Comparison of ENCODE assay signal across 11 mouse cellular contexts in genomic region chr8:94173848-94174403, GRCm38 (mm10). TPM values are rescaled to one million over a fixed set of nuclear protein-coding genes. Genes with fewer than 3 reads are reported as not detected.
DNase-seq lines count a peak whose midpoint lies in the region; ATAC-seq and TF ChIP-seq lines count a peak whose summit lies in the region.
"Had no signal": no experiment of that assay in that cellular context is flagged by ENCODE, and none has a peak within 500 bp of the region (broad histone marks: within the 10 kb centered on the region; RNA-seq: fewer than 3 reads in every experiment).

No protein-coding gene starts in this region.

- H3K27me3 ChIP-seq in heart, embryonic 10.5 days (ENCODE audit: insufficient read depth, poor library complexity, severe bottlenecking): peaks cover 100% of the 10 kb centered on the region
- H3K27me3 ChIP-seq in lung, embryonic 16.5 days (ENCODE audit: control insufficient read depth, insufficient read depth, low read depth, low read length): peaks cover 58% of the 10 kb centered on the region
- H3K27me3 ChIP-seq in intestine, embryonic 16.5 days (replicated peaks; ENCODE audit: control insufficient read depth, insufficient read depth, low read length): peaks cover 31% of the 10 kb centered on the region
- 0 out of 2 replicates have a peak, but pooled peaks cover 2% of the 10 kb centered on the region for H3K27me3 ChIP-seq in stomach, postnatal 0 days (ENCODE audit: control insufficient read depth, insufficient read depth, low read length)
- H3K27me3 ChIP-seq in thymus, adult 2 months (ENCODE audit: control insufficient read depth, insufficient read depth, low read length): peaks cover 9% of the 10 kb centered on the region

- H3K4me3 ChIP-seq in heart, embryonic 10.5 days: peak overlapping the region; percentile 61
- H3K4me3 ChIP-seq in lung, embryonic 16.5 days (ENCODE audit: low read length): peak overlapping the region; percentile 56; the same call in 1 of the 2 replicates
- peak overlapping the region; percentile 59 for H3K4me3 ChIP-seq in intestine, embryonic 16.5 days (ENCODE audit: low read length)
- H3K4me3 ChIP-seq in stomach, postnatal 0 days (ENCODE audit: low read depth, low read length): peak overlapping the region; percentile 49
- H3K4me3 ChIP-seq in thymus, adult 2 months (ENCODE audit: control insufficient read depth, insufficient read depth, low read length): no peak overlapping the region

- H3K9me3 ChIP-seq in heart, embryonic 10.5 days: no peaks in the 10 kb centered on the region
- no peaks in the 10 kb centered on the region for H3K9me3 ChIP-seq in lung, embryonic 16.5 days (ENCODE audit: control insufficient read depth, low read length)
- no peaks in the 10 kb centered on the region for H3K9me3 ChIP-seq in intestine, embryonic 16.5 days (ENCODE audit: control insufficient read depth, low read length)
- H3K9me3 ChIP-seq in stomach, postnatal 0 days (ENCODE audit: control insufficient read depth, low read length): no peaks in the 10 kb centered on the region
- H3K9me3 ChIP-seq: midbrain, embryonic 12.5 days had no signal

- no peak for ATAC-seq in lung, embryonic 16.5 days (ENCODE audit: low read depth)
- no peak for ATAC-seq in intestine, embryonic 16.5 days
- no peak for ATAC-seq in stomach, postnatal 0 days (ENCODE audit: low FRiP score, low TSS enrichment)

- TF ChIP-seq EP300 in stomach, postnatal 0 days (optimal IDR thresholded peaks at IDR 0.05): no peak

- 0 out of 2 replicates have a peak overlapping the region, but pooled peaks have one; percentile 73 for H3K27ac ChIP-seq in heart, embryonic 10.5 days
- H3K27ac ChIP-seq in lung, embryonic 16.5 days (ENCODE audit: low read length): no peak overlapping the region
- peak overlapping the region; percentile 86; the same call in 1 of the 2 replicates for H3K27ac ChIP-seq in intestine, embryonic 16.5 days (ENCODE audit: low read length)
- no peak overlapping the region; the same call in 1 of the 2 replicates for H3K27ac ChIP-seq in stomach, postnatal 0 days (replicated peaks)
- H3K27ac ChIP-seq in thymus, adult 2 months (ENCODE audit: control insufficient read depth, insufficient read depth, low read length): no peak overlapping the region
- H3K27ac ChIP-seq: midbrain, embryonic 12.5 days had no signal

- DNase-seq in heart, embryonic 10.5 days (ENCODE audit: low spot score): no peak
- no peak for DNase-seq in heart, adult 8-10 months (ENCODE audit: low spot score)
- DNase-seq in lung, postnatal 25 days (ENCODE audit: low spot score): no peak
- no peak for DNase-seq in stomach, postnatal 0 days (ENCODE audit: low spot score)
- DNase-seq in layer of hippocampus, adult 11-12 months (ENCODE audit: low spot score): no peak
- DNase-seq in thymus, adult 2 months: no peak
- DNase-seq: adrenal gland, postnatal 14 days; layer of hippocampus, postnatal 36 days had no signal

- no peak overlapping the region for H3K4me2 ChIP-seq in lung, embryonic 16.5 days (ENCODE audit: low read depth, low read length)
- H3K4me2 ChIP-seq in intestine, embryonic 16.5 days (ENCODE audit: low read depth, low read length): peak overlapping the region; percentile 95
- peak overlapping the region; percentile 83 for H3K4me2 ChIP-seq in stomach, postnatal 0 days (replicated peaks; ENCODE audit: low read depth)

- H3K4me1 ChIP-seq in heart, embryonic 10.5 days: peaks cover 27% of the 10 kb centered on the region
- H3K4me1 ChIP-seq in lung, embryonic 16.5 days (replicated peaks; ENCODE audit: control insufficient read depth, insufficient read depth, low read length): peaks cover 23% of the 10 kb centered on the region
- H3K4me1 ChIP-seq in intestine, embryonic 16.5 days (ENCODE audit: control insufficient read depth, insufficient read depth, low read length): peaks cover 14% of the 10 kb centered on the region
- peaks cover 5% of the 10 kb centered on the region for H3K4me1 ChIP-seq in stomach, postnatal 0 days (replicated peaks; ENCODE audit: control insufficient read depth, insufficient read depth)
- H3K4me1 ChIP-seq in thymus, adult 2 months (replicated peaks; ENCODE audit: control insufficient read depth, insufficient read depth, low read length): peaks cover 10% of the 10 kb centered on the region; the same call in 1 of the 2 replicates

- no peak overlapping the region for H3K9ac ChIP-seq in lung, embryonic 16.5 days (ENCODE audit: low read length)
- H3K9ac ChIP-seq in intestine, embryonic 16.5 days (ENCODE audit: low read depth, low read length): 0 out of 2 replicates have a peak overlapping the region, but pooled peaks have one; percentile 72
- H3K9ac ChIP-seq in stomach, postnatal 0 days (ENCODE audit: low read length): no peak overlapping the region

- H3K36me3 ChIP-seq in heart, embryonic 10.5 days: no peaks in the 10 kb centered on the region
- no peaks in the 10 kb centered on the region for H3K36me3 ChIP-seq in lung, embryonic 16.5 days (ENCODE audit: control insufficient read depth, insufficient read depth, low read length)
- no peaks in the 10 kb centered on the region for H3K36me3 ChIP-seq in intestine, embryonic 16.5 days (ENCODE audit: control insufficient read depth, insufficient read depth, low read length)
- no peaks in the 10 kb centered on the region for H3K36me3 ChIP-seq in stomach, postnatal 0 days (ENCODE audit: control insufficient read depth, insufficient read depth, low read length)
- H3K36me3 ChIP-seq in thymus, adult 2 months (ENCODE audit: control insufficient read depth, insufficient read depth, low read length): no peaks in the 10 kb centered on the region
- H3K36me3 ChIP-seq: midbrain, embryonic 12.5 days had no signal

- TF ChIP-seq POLR2A in thymus, adult 2 months (IDR thresholded peaks at IDR 0.05; ENCODE audit: control insufficient read depth, extremely low read depth, insufficient read depth, low read length, poor library complexity): no peak

- TF ChIP-seq CTCF in stomach, postnatal 0 days (IDR thresholded peaks at IDR 0.05; ENCODE audit: low read depth): peak; percentile 43
- TF ChIP-seq CTCF in thymus, adult 2 months (IDR thresholded peaks at IDR 0.05; ENCODE audit: borderline replicate concordance, control insufficient read depth, extremely low read depth, insufficient read depth, low read length, poor library complexity): no peak

- 48% methylated on average over 11 of the region's 11 CpGs for WGBS in heart, embryonic 10.5 days
- 46% methylated on average over 11 of the region's 11 CpGs for WGBS in lung, embryonic 16.5 days
- WGBS in intestine, embryonic 16.5 days: 49% methylated on average over 11 of the region's 11 CpGs
- 38% methylated on average over 11 of the region's 11 CpGs for WGBS in stomach, postnatal 0 days
- WGBS in thymus, adult 2 months: 51% methylated on average over 11 of the region's 11 CpGs

RNA-seq across cellular contexts. Expression of gene Mt2, which starts 1.5 kb away (rescaled TPM):
- 86.3 and 113 TPM in 2 replicates for polyA plus RNA-seq in heart, embryonic 10.5 days (2016; fragmentation: Nextera tagmentation; extraction: Ambion mirVana)
- 100 to 1,000 TPM in 1 of 4 experiments, 10 to 100 TPM in 3; 34.4 to 168 (median 56.0) TPM for total RNA-seq in heart, adult 8-10 months (2022)
- 40.6 and 63.7 TPM in 2 replicates for polyA plus RNA-seq in lung, embryonic 16.5 days (2015; fragmentation: Nextera tagmentation; extraction: Ambion mirVana)
- 600 and 738 TPM in 2 replicates for polyA plus RNA-seq in intestine, embryonic 16.5 days (2015; fragmentation: Nextera tagmentation; extraction: Ambion mirVana)
- polyA plus RNA-seq in stomach, postnatal 0 days (2015; fragmentation: Nextera tagmentation; extraction: Ambion mirVana): 570 and 681 TPM in 2 replicates
- 16.2 and 21.0 TPM in 2 replicates for polyA plus RNA-seq in thymus, adult 2 months (2012; rRNA removed)

RNA-seq across cellular contexts. Expression of gene Mt1, which starts 5.0 kb away (rescaled TPM):
- 361 and 393 TPM in 2 replicates for polyA plus RNA-seq in heart, embryonic 10.5 days (2016; fragmentation: Nextera tagmentation; extraction: Ambion mirVana)
- total RNA-seq in heart, adult 8-10 months (2022): 100 to 1,000 TPM; 196 to 496 (median 239) TPM
- 219 and 314 TPM in 2 replicates for polyA plus RNA-seq in lung, embryonic 16.5 days (2015; fragmentation: Nextera tagmentation; extraction: Ambion mirVana)
- 3,631 and 3,684 TPM in 2 replicates for polyA plus RNA-seq in intestine, embryonic 16.5 days (2015; fragmentation: Nextera tagmentation; extraction: Ambion mirVana)
- polyA plus RNA-seq in stomach, postnatal 0 days (2015; fragmentation: Nextera tagmentation; extraction: Ambion mirVana): 1,909 and 2,218 TPM in 2 replicates
- 155 and 260 TPM in 2 replicates for polyA plus RNA-seq in thymus, adult 2 months (2012; rRNA removed)

RNA-seq across cellular contexts. Expression of gene Mt3, which starts 21.5 kb away (rescaled TPM):
- polyA plus RNA-seq in heart, embryonic 10.5 days (2016; fragmentation: Nextera tagmentation; extraction: Ambion mirVana): 10.6 and 15.7 TPM in 2 replicates
- 1 to 10 TPM; 2.3 to 5.4 (median 4.3) TPM for total RNA-seq in heart, adult 8-10 months (2022)
- 6.3 and 7.7 TPM in 2 replicates for polyA plus RNA-seq in lung, embryonic 16.5 days (2015; fragmentation: Nextera tagmentation; extraction: Ambion mirVana)
- 5.4 and 5.5 TPM in 2 replicates for polyA plus RNA-seq in intestine, embryonic 16.5 days (2015; fragmentation: Nextera tagmentation; extraction: Ambion mirVana)
- 4.1 and 5.3 TPM in 2 replicates for polyA plus RNA-seq in stomach, postnatal 0 days (2015; fragmentation: Nextera tagmentation; extraction: Ambion mirVana)
- polyA plus RNA-seq in thymus, adult 2 months (2012; rRNA removed): 0.96 and 1.9 TPM in 2 replicates

RNA-seq across cellular contexts. Expression of gene Mt4, which starts 36.9 kb away (rescaled TPM):
- polyA plus RNA-seq in heart, embryonic 10.5 days (2016; fragmentation: Nextera tagmentation; extraction: Ambion mirVana): not detected in 2 replicates
- not detected for total RNA-seq in heart, adult 8-10 months (2022)
- 0.64 TPM in 1 of 2 replicates, not detected in the other for polyA plus RNA-seq in lung, embryonic 16.5 days (2015; fragmentation: Nextera tagmentation; extraction: Ambion mirVana)
- polyA plus RNA-seq in intestine, embryonic 16.5 days (2015; fragmentation: Nextera tagmentation; extraction: Ambion mirVana): 5.5 and 6.3 TPM in 2 replicates
- 79.7 and 84.9 TPM in 2 replicates for polyA plus RNA-seq in stomach, postnatal 0 days (2015; fragmentation: Nextera tagmentation; extraction: Ambion mirVana)
- polyA plus RNA-seq in thymus, adult 2 months (2012; rRNA removed): 6.5 and 12.1 TPM in 2 replicates
- total RNA-seq: adrenal gland, postnatal 14 days; layer of hippocampus, postnatal 36 days had no signal
- polyA plus RNA-seq: midbrain, embryonic 12.5 days had no signal

RNA-seq across cellular contexts. Expression of gene Nup93, which starts 40.4 kb away (rescaled TPM):
- polyA plus RNA-seq in heart, embryonic 10.5 days (2016; fragmentation: Nextera tagmentation; extraction: Ambion mirVana): 98.2 and 118 TPM in 2 replicates
- 10 to 100 TPM; 12.4 to 17.9 (median 15.4) TPM for total RNA-seq in heart, adult 8-10 months (2022)
- polyA plus RNA-seq in lung, embryonic 16.5 days (2015; fragmentation: Nextera tagmentation; extraction: Ambion mirVana): 80.2 and 86.2 TPM in 2 replicates
- 56.9 and 66.4 TPM in 2 replicates for polyA plus RNA-seq in intestine, embryonic 16.5 days (2015; fragmentation: Nextera tagmentation; extraction: Ambion mirVana)
- polyA plus RNA-seq in stomach, postnatal 0 days (2015; fragmentation: Nextera tagmentation; extraction: Ambion mirVana): 26.2 and 28.1 TPM in 2 replicates
- polyA plus RNA-seq in thymus, adult 2 months (2012; rRNA removed): 28.1 and 28.2 TPM in 2 replicates

Comparison
In these comparisons a context has a peak if more than half of its experiments do, and no peak if none do; other contexts are left out.
1. H3K27ac ChIP-seq: peak in heart, embryonic 10.5 days (single experiment) and intestine, embryonic 16.5 days (single experiment); none in lung, embryonic 16.5 days (single experiment), stomach, postnatal 0 days (single experiment) and thymus, adult 2 months (single experiment).